Mouse (Mus musculus) stomach, embryonic 16.5 days (tissue): Measurements from ENCODE around the gene Ldlrad2. TPM values are rescaled to one million over a fixed set of nuclear protein-coding genes. Genes with fewer than 3 reads are reported as not detected.

Source experiments
- ATAC-seq: fragments of 200-750 bp; cut with Nextera tagmentation; 2 replicates; pipeline ENCODE4 v1.8.0; 2017; ENCODE audit warnings: moderate number of reproducible peaks, moderate TSS enrichment; ENCODE audit not compliant: insufficient read depth, low FRiP score
- H3K27ac ChIP-seq: fragments of 300-500 bp; sonication (generic); 2 replicates; pipeline ENCODE4 v1.5.1; 2014; ENCODE audit warnings: low read length
- H3K27me3 ChIP-seq: fragments of 300-500 bp; sonication (generic); 2 replicates; pipeline ENCODE4 v1.6.1; 2014; ENCODE audit warnings: low read length, control low read depth, mixed read lengths; ENCODE audit not compliant: control insufficient read depth, insufficient read depth
- H3K36me3 ChIP-seq: fragments of 300-500 bp; sonication (generic); 2 replicates; pipeline ENCODE4 v1.6.1; 2014; ENCODE audit warnings: low read length; ENCODE audit not compliant: control insufficient read depth, insufficient read depth
- H3K4me1 ChIP-seq: fragments of 300-500 bp; sonication (generic); 2 replicates; pipeline ENCODE4 v1.6.1; 2014; ENCODE audit warnings: low read length, control low read depth, mixed read lengths; ENCODE audit not compliant: control insufficient read depth, insufficient read depth
- H3K4me2 ChIP-seq: fragments of 300-500 bp; sonication (generic); 2 replicates; pipeline ENCODE4 v1.6.1; 2014; ENCODE audit warnings: low read depth, low read length, mixed read lengths
- H3K4me3 ChIP-seq: fragments of 300-500 bp; sonication (generic); replicated peaks from 2 replicates; pipeline ENCODE4 v1.5.1; 2014; ENCODE audit warnings: mild to moderate bottlenecking, low read length
- H3K9ac ChIP-seq: fragments of 300-500 bp; sonication (generic); 2 replicates; pipeline ENCODE4 v1.6.1; 2014; ENCODE audit warnings: low read length
- H3K9me3 ChIP-seq: fragments of 300-500 bp; sonication (generic); replicated peaks from 2 replicates; pipeline ENCODE4 v1.6.1; 2016; ENCODE audit warnings: low read length, control low read depth; ENCODE audit not compliant: control insufficient read depth
- WGBS: fragments of 180-500 bp; shearing (Covaris S2); extraction: QIAGEN DNeasy Blood & Tissue Kit; methylation state at CpG from one replicate; pipeline ENCODE4 v1.1.7; 2014; 5-methylcytosine and 5-hydroxymethylcytosine counted together
- microRNA-seq: library from miRNA; unstranded; fragments of <30 nt; microRNA quantifications from one replicate; pipeline ENCODE4, GENCODE M21; 2016
- polyA plus RNA-seq: library from polyadenylated mRNA; unstranded; fragments of >200 nt; fragmentation: Nextera tagmentation; extraction: Ambion mirVana; gene quantifications from 2 replicates; pipeline ENCODE4 v1.2.1, GENCODE M21; 2015

The Ldlrad2 gene
- polyA plus RNA-seq, 1 experiment from 2014 or later: not detected

- H3K27ac ChIP-seq: no peak overlapping the region
- ATAC-seq: no peak
- no peaks in the 10 kb centered on the region for H3K27me3 ChIP-seq
- H3K9ac ChIP-seq: no peak overlapping the region
- 85% methylated on average over 6 of the region's 6 CpGs for WGBS
- H3K4me1 ChIP-seq: no peaks in the 10 kb centered on the region
- H3K9me3 ChIP-seq: no peaks in the 10 kb centered on the region
- peaks cover 13% of the 10 kb centered on the region for H3K36me3 ChIP-seq
- H3K4me3 ChIP-seq: no peak overlapping the region
- no peak overlapping the region for H3K4me2 ChIP-seq
Observed at GRCm38 (mm10) chr4:137527872-137528271, 46.5 kb downstream of the Ldlrad2 start.

GRCm38 (mm10) chr4:137527368-137527767, 47.0 kb downstream of the Ldlrad2 start:
- Histone ChIP-seq H3K4me1 (no peaks in the 10 kb centered on the region), H3K36me3 (peaks cover 13% of the 10 kb centered on the region), H3K4me3 (no peak overlapping the region), H3K9ac (no peak overlapping the region), H3K27me3 (no peaks in the 10 kb centered on the region), H3K4me2 (no peak overlapping the region), H3K27ac (no peak overlapping the region), H3K9me3 (no peaks in the 10 kb centered on the region)
- WGBS: 62% methylated on average over 4 of the region's 4 CpGs
- ATAC-seq: no peak

- Histone ChIP-seq H3K4me3 (no peak overlapping the region), H3K27me3 (no peaks in the 10 kb centered on the region), H3K36me3 (peaks cover 18% of the 10 kb centered on the region), H3K27ac (no peak overlapping the region), H3K4me1 (no peaks in the 10 kb centered on the region), H3K9me3 (no peaks in the 10 kb centered on the region), H3K4me2 (no peak overlapping the region), H3K9ac (no peak overlapping the region)
- ATAC-seq: no peak
- 95% methylated on average over 1 of the region's 1 CpGs for WGBS
Observed at GRCm38 (mm10) chr4:137525426-137525825, 48.9 kb downstream of the Ldlrad2 start.

Small RNA genes lying within 50 kb of the gene (microRNA-seq; reads per million reads assigned to microRNA genes)
- 1.7 reads per million, percentile 2 among the genes with 10 or more reads in this experiment for gene Mir7018

Other genes starting within 250 kb of the Ldlrad2 start
- 710 and 730 TPM in 2 replicates for gene Cdc42, start 216.8 kb downstream of the Ldlrad2 start, polyA plus RNA-seq
- gene Cela3a, start 164.8 kb downstream of the Ldlrad2 start, polyA plus RNA-seq: 0.54 and 0.83 TPM in 2 replicates
- gene Cela3b, start 144.0 kb downstream of the Ldlrad2 start, polyA plus RNA-seq: 406 and 529 TPM in 2 replicates
- gene 1700013G24Rik, start 121.3 kb downstream of the Ldlrad2 start, polyA plus RNA-seq: not detected in 2 replicates
- 29.5 and 31.7 TPM in 2 replicates for gene Hspg2, start 105.8 kb downstream of the Ldlrad2 start, polyA plus RNA-seq
- 55.8 and 58.3 TPM in 2 replicates for gene Usp48, start 19.2 kb upstream of the Ldlrad2 start, polyA plus RNA-seq
- 58.1 and 64.6 TPM in 2 replicates for gene Rap1gap, start 90.2 kb upstream of the Ldlrad2 start, polyA plus RNA-seq
- 9.8 and 10.5 TPM in 2 replicates for gene Alpl, start 221.8 kb upstream of the Ldlrad2 start, polyA plus RNA-seq